Mouse (Mus musculus): Measurements from ENCODE around the gene Sgsm2. TPM values are rescaled to one million over a fixed set of nuclear protein-coding genes. Genes with fewer than 3 reads are reported as not detected.
A peak's percentile ranks its signal among the peaks of the same experiment; 100 is the strongest.

Gene Sgsm2
- total RNA-seq, 2 experiments from 2014 or later: 83.1 to 94.5 TPM

- no peak for TF ChIP-seq CTCF (IDR thresholded peaks at IDR 0.05)
- intact Hi-C loops (cut with DNase I): no loop called here
- H3K4me3 ChIP-seq: no peak overlapping the region
- no peak for DNase-seq (ENCODE audit: extremely low spot score in 1 of 2, low spot score in 2 of 2)
- no peak overlapping the region for H3K27ac ChIP-seq
Observed at GRCm38 (mm10) chr11:74857756-74858155, 39.1 kb downstream of the Sgsm2 start.

- Histone ChIP-seq H3K4me3 (no peak overlapping the region), H3K27ac (peak overlapping the region; percentile 32; the same call in 1 of the 2 replicates)
- intact Hi-C loops (cut with DNase I): no loop called here
- no peak for DNase-seq (ENCODE audit: extremely low spot score in 1 of 2, low spot score in 2 of 2)
- TF ChIP-seq CTCF (IDR thresholded peaks at IDR 0.05): no peak
Observed at GRCm38 (mm10) chr11:74850998-74851661, 45.7 kb downstream of the Sgsm2 start.

DNA sequence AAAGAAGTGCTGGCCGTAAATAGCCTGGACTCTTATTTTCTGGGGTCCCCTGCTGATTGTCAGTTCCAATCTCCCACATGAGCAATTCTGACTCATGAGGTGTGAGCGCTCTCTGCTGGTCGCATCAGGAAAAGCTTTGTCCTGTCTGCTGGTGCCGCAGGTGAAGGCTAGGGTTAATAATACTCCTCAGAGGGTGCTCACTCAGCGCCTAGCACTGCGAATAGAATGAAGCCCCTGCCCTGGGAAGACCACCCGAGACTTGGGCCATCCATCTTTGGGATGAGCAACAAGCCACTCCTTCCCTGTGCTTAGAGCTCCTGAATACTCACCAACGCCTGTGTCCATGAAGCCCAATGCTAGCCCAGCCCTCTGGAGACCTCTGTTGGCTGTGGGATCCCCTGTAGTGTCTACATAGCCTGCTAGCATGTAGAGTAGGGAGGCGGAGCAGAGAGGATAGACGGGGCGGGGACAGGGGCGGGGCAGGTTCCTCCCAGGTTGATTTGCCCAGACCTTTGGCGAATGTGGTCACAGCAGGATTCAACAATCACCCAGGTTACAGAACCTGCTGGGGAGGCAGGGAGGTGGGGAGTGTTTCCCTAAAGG, 48.8 kb downstream of the Sgsm2 start:
- peak; percentile 79 for TF ChIP-seq CTCF (IDR thresholded peaks at IDR 0.05)
- Histone ChIP-seq H3K4me3 (no peak overlapping the region), H3K27ac (no peak overlapping the region; the same call in 1 of the 2 replicates)
- peak; percentile 71 to 79 for DNase-seq (ENCODE audit: extremely low spot score in 1 of 2, low spot score in 2 of 2)
- intact Hi-C loops (cut with DNase I): loop anchor here (1.0 to 5.0 kb wide), 3 partner anchors 27 to 216 kb away; no protein-coding TSS in a partner anchor

DNA sequence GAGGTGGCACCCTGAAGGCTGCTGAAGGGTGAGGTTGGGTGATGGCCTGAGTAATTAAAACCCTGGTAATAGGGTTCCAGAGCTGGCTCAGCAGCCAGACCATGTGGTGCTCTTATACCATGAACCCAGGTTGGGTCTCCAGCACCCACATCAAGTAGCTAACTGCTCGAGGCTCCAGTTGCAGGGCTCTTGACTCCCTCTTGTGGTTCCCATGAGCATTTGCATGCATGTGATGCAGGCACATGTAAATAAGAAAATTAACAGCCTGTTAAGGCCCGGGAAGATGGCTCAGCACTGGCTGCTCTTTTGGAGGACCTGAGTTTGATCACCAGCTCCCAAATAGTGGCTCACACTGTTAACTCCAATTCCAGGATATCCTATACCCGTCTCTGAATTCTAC, 51.1 kb downstream of the Sgsm2 start:
- TF ChIP-seq CTCF (IDR thresholded peaks at IDR 0.05): peak; percentile 47
- intact Hi-C loops (cut with DNase I): loop anchor here (5.0 kb wide), 2 partner anchors 33 to 213 kb away; no protein-coding TSS in a partner anchor
- DNase-seq (ENCODE audit: extremely low spot score in 1 of 2, low spot score in 2 of 2): no peak
- Histone ChIP-seq H3K4me3 (no peak overlapping the region), H3K27ac (no peak overlapping the region)

- peak overlapping the region; percentile 76 for H3K27ac ChIP-seq
- intact Hi-C loops (cut with DNase I): no loop called here
- no peak overlapping the region for H3K4me3 ChIP-seq
- DNase-seq (ENCODE audit: extremely low spot score in 1 of 2, low spot score in 2 of 2): no peak
- no peak for TF ChIP-seq CTCF (IDR thresholded peaks at IDR 0.05)
Observed at GRCm38 (mm10) chr11:74843761-74844160, 53.1 kb downstream of the Sgsm2 start.

- no peak for DNase-seq (ENCODE audit: extremely low spot score in 1 of 2, low spot score in 2 of 2)
- intact Hi-C loops (cut with DNase I): no loop called here
- TF ChIP-seq CTCF (IDR thresholded peaks at IDR 0.05): no peak
- Histone ChIP-seq H3K27ac (peak overlapping the region; percentile 76), H3K4me3 (no peak overlapping the region)
Observed at GRCm38 (mm10) chr11:74843435-74843714, 53.5 kb downstream of the Sgsm2 start.

DNA sequence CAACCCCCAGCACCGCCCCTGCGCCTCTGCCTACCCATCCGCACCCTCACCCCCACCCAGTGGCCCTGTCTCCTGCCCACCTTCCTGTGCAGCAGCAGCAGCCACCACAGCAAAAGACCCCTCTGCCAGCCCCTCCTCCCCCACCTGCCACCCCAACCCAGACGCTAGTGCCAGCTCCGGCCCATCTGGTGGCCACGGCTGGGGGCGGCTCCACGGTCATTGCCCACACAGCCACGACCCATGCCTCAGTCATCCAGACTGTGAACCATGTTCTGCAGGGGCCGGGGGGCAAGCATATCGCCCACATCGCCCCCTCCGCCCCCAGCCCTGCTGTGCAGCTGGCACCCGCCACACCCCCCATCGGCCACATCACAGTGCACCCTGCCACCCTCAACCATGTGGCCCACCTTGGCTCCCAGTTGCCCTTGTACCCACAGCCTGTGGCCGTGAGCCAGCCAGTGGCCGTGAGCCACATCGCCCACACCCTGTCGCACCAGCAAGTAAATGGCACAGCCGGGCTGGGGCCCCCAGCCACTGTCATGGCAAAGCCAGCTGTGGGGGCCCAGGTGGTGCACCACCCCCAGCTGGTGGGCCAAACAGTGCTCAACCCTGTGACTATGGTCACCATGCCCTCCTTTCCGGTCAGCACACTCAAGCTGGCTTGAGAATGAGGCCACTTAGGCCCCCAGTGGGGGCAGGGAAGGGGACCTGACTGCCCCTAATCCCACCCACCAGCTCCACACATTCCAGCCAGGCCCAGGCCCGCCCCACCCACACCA, 54.0 kb downstream of the Sgsm2 start:
- H3K27ac ChIP-seq: peak overlapping the region; percentile 76
- DNase-seq (ENCODE audit: extremely low spot score in 1 of 2, low spot score in 2 of 2): no peak
- no peak overlapping the region for H3K4me3 ChIP-seq
- intact Hi-C loops (cut with DNase I): no loop called here
- no peak for TF ChIP-seq CTCF (IDR thresholded peaks at IDR 0.05)

GRCm38 (mm10) chr11:74842045-74842444, 54.8 kb downstream of the Sgsm2 start:
- H3K4me3 ChIP-seq: no peak overlapping the region

DNA sequence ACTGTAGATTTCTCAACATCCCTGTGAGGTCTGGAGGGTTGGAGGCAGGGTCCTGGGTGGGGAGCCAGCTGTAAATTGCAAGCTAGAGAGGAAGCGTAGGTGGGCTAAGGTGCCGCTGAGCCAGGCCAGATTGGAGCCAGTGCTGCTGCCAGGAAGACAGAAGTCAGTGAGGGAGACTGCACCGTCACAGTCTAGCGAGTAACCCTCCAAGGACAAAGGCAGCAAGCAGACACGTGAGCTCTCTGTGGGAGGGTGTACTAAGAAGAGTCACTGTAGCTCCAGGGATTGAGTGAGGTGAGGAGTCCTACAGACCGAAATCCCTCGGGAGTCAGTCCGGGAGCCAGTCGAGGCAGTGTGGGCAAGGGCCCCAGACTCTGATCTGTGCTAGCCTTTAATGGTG, 55.5 kb downstream of the Sgsm2 start:
- Histone ChIP-seq H3K27ac (peak overlapping the region; percentile 76), H3K4me3 (no peak overlapping the region)
- TF ChIP-seq CTCF (IDR thresholded peaks at IDR 0.05): no peak
- DNase-seq (ENCODE audit: extremely low spot score in 1 of 2, low spot score in 2 of 2): no peak
- intact Hi-C loops (cut with DNase I): no loop called here

More at GRCm38 (mm10) chr11:74842045-74842444, 54.8 kb downstream of the Sgsm2 start:
- no peak for DNase-seq (ENCODE audit: extremely low spot score in 1 of 2, low spot score in 2 of 2)
- intact Hi-C loops (cut with DNase I): no loop called here
- H3K27ac ChIP-seq: peak overlapping the region; percentile 76
- TF ChIP-seq CTCF (IDR thresholded peaks at IDR 0.05): no peak

DNA sequence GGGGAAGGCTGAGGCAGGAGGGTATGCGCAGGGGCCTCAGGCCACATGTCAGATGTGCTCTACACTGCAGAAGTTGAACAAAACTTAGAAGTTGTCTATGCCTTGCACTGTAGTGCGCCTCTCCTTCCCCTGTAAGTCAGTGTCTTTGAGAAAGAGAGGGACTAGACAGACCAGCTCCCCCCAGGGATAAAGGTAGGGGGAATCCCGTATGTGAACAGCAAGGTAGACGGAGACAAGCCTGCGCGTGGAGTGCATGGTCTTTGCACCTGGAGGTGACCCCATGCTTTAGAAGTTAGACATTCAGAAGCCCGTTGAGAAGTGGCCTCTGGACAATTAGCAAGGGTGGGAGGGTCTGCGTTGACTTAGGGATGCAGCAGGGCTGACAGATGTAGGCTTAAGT, 56.1 kb downstream of the Sgsm2 start:
- no peak for TF ChIP-seq CTCF (IDR thresholded peaks at IDR 0.05)
- no peak for DNase-seq (ENCODE audit: extremely low spot score in 1 of 2, low spot score in 2 of 2)
- Histone ChIP-seq H3K27ac (peak overlapping the region; percentile 76), H3K4me3 (no peak overlapping the region)
- intact Hi-C loops (cut with DNase I): no loop called here

DNA sequence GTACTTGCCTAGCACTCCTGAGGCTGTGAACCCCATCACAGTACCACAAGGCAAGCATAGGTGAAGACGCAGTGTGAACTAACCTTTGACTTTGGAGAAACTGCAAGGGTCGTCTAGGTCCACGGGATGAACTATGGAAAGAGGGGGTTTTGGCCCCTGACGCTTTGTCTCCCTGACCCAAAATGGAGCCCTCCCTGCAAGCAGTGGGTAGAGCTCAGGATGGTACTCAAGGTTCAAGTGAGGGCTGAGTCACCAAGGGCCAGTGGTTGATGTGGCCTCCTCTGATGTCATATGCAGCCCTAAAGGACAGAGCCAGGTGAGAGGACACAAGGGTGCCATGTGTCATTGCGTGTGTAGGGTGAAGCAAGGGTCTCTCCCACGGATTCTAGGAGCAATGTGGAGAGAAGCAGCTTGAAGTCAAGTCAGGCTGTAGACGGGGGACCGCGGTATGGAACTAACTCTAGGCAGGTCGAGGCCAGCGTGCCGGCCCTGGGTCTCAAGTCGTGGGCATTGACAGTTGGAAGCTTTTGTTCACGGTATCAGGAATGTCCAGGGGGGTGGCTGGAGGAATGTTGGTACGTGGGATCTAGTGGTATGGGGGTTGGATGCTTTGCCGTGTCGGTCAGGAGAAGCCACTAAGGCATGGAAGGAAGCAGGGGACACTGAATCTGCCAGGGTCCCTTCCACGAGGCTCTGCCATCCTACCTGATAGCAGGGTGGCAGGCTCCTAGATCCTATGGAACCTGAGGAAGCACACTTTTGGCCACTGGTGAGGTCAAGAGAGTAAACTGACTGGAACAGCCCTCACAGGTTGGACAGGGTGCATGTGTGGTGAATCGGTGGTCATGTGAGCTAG, 56.8 kb downstream of the Sgsm2 start:
- peak overlapping the region; percentile 91 for H3K27ac ChIP-seq
- no peak for TF ChIP-seq CTCF (IDR thresholded peaks at IDR 0.05)
- no peak overlapping the region for H3K4me3 ChIP-seq
- intact Hi-C loops (cut with DNase I): no loop called here
- no peak for DNase-seq (ENCODE audit: extremely low spot score in 1 of 2, low spot score in 2 of 2)
